Mouse (Mus musculus) bone marrow macrophage, adult 2 months (primary cell): ENCODE data around the gene Arid1b. TPM values are rescaled to one million over a fixed set of nuclear protein-coding genes. Genes with fewer than 3 reads are reported as not detected.

Source experiments
- H3K27ac ChIP-seq: 2 replicates; pipeline ENCODE4 v1.5.1; 2012; ENCODE audit warnings: low read depth, low read length; ENCODE audit not compliant: insufficient read depth
- H3K4me1 ChIP-seq: 2 replicates; pipeline ENCODE4 v1.6.1; 2012; ENCODE audit warnings: low read length; ENCODE audit not compliant: control insufficient read depth, insufficient read depth
- H3K4me3 ChIP-seq: 2 replicates; pipeline ENCODE4 v1.5.1; 2012; ENCODE audit warnings: mild to moderate bottlenecking, low read length, moderate library complexity; ENCODE audit not compliant: insufficient read depth
- CTCF ChIP-seq: IDR thresholded peaks from 2 replicates; pipeline ENCODE4 v1.5.1; 2012; ENCODE audit warnings: low read depth, mild to moderate bottlenecking, low read length, moderate library complexity
- POLR2A ChIP-seq: IDR thresholded peaks from 2 replicates; pipeline ENCODE4 v1.6.1; 2012; ENCODE audit warnings: mild to moderate bottlenecking, low read depth, low read length, borderline replicate concordance
- polyA plus RNA-seq: library from polyadenylated mRNA; stranded (reverse); fragments of >200 nt; gene quantifications from 2 replicates; pipeline ENCODE4 v1.2.4, GENCODE M21; 2012; ENCODE audit not compliant: missing spikeins, insufficient read depth, insufficient read length

The Arid1b gene
- polyA plus RNA-seq, 1 experiment = 25.8 TPM

GRCm38 (mm10) chr17:5154322-5154721 is 160.2 kb downstream of the Arid1b start:
- H3K4me1 ChIP-seq = peaks cover 5% of the 10 kb centered on the region
- no peak overlapping the region for H3K27ac ChIP-seq
- H3K4me3 ChIP-seq = no peak overlapping the region
- no peak for TF ChIP-seq POLR2A
- no peak for TF ChIP-seq CTCF

GRCm38 (mm10) chr17:5157609-5158008 is 163.5 kb downstream of the Arid1b start:
- TF ChIP-seq CTCF (no peak), POLR2A (no peak)
- H3K27ac ChIP-seq = no peak overlapping the region
- no peaks in the 10 kb centered on the region; the same call in 1 of the 2 replicates for H3K4me1 ChIP-seq
- no peak overlapping the region for H3K4me3 ChIP-seq

GRCm38 (mm10) chr17:5162525-5162924 is 168.4 kb downstream of the Arid1b start:
- no peak overlapping the region for H3K4me3 ChIP-seq
- H3K27ac ChIP-seq = no peak overlapping the region
- TF ChIP-seq POLR2A = no peak
- TF ChIP-seq CTCF = no peak
- no peaks in the 10 kb centered on the region; the same call in 1 of the 2 replicates for H3K4me1 ChIP-seq

GRCm38 (mm10) chr17:5163251-5163826 is 169.2 kb downstream of the Arid1b start:
- Histone ChIP-seq H3K27ac (no peak overlapping the region), H3K4me1 (no peaks in the 10 kb centered on the region; the same call in 1 of the 2 replicates), H3K4me3 (no peak overlapping the region)
- no peak for TF ChIP-seq CTCF
- TF ChIP-seq POLR2A = no peak

- Histone ChIP-seq H3K4me1 (no peaks in the 10 kb centered on the region; the same call in 1 of the 2 replicates), H3K4me3 (no peak overlapping the region), H3K27ac (no peak overlapping the region)
- TF ChIP-seq POLR2A (no peak), CTCF (no peak)
These were observed 170.7 kb downstream of the Arid1b start for GRCm38 (mm10) chr17:5164794-5165193.

GRCm38 (mm10) chr17:5165201-5165825 is 171.2 kb downstream of the Arid1b start:
- Histone ChIP-seq H3K4me1 (no peaks in the 10 kb centered on the region; the same call in 1 of the 2 replicates), H3K4me3 (no peak overlapping the region), H3K27ac (no peak overlapping the region)
- no peak for TF ChIP-seq POLR2A
- TF ChIP-seq CTCF = no peak

GRCm38 (mm10) chr17:5166175-5166574 is 172.0 kb downstream of the Arid1b start:
- TF ChIP-seq POLR2A (no peak), CTCF (no peak)
- Histone ChIP-seq H3K27ac (no peak overlapping the region), H3K4me1 (no peaks in the 10 kb centered on the region; the same call in 1 of the 2 replicates), H3K4me3 (no peak overlapping the region)

GRCm38 (mm10) chr17:5168046-5168445 is 173.9 kb downstream of the Arid1b start:
- H3K27ac ChIP-seq = no peak overlapping the region
- no peak for TF ChIP-seq POLR2A
- H3K4me3 ChIP-seq = no peak overlapping the region
- H3K4me1 ChIP-seq = no peaks in the 10 kb centered on the region

GRCm38 (mm10) chr17:5168640-5169039 is 174.5 kb downstream of the Arid1b start:
- H3K4me1 ChIP-seq = no peaks in the 10 kb centered on the region
- H3K27ac ChIP-seq = no peak overlapping the region
- no peak for TF ChIP-seq CTCF
- no peak for TF ChIP-seq POLR2A
- H3K4me3 ChIP-seq = no peak overlapping the region

- H3K4me1 ChIP-seq = no peaks in the 10 kb centered on the region
- no peak overlapping the region for H3K4me3 ChIP-seq
- H3K27ac ChIP-seq = no peak overlapping the region
- TF ChIP-seq POLR2A = no peak
- TF ChIP-seq CTCF = no peak
These were observed 176.2 kb downstream of the Arid1b start for GRCm38 (mm10) chr17:5170321-5170720.
